Mouse (Mus musculus) liver, embryonic 16.5 days (tissue): ENCODE measurements around the gene Arhgap23. TPM values are rescaled to one million over a fixed set of nuclear protein-coding genes. Genes with fewer than 3 reads are reported as not detected.

Experiments
- ATAC-seq: fragments of 200-750 bp; cut with Nextera tagmentation; 2 replicates; pipeline ENCODE4 v1.8.0; 2017; ENCODE audit warnings: low read depth, mild to moderate bottlenecking, moderate number of reproducible peaks, moderate library complexity
- H3K27ac ChIP-seq: fragments of 300-500 bp; sonication (generic); 2 replicates; pipeline ENCODE4 v1.5.1; 2014; ENCODE audit warnings: mild to moderate bottlenecking, low read length
- H3K27me3 ChIP-seq: fragments of 300-500 bp; sonication (generic); 2 replicates; pipeline ENCODE4 v1.6.1; 2014; ENCODE audit warnings: low read depth, low read length, mixed read lengths; ENCODE audit not compliant: control insufficient read depth, insufficient read depth
- H3K36me3 ChIP-seq: fragments of 300-500 bp; sonication (generic); 2 replicates; pipeline ENCODE4 v1.6.1; 2014; ENCODE audit warnings: mild to moderate bottlenecking; ENCODE audit not compliant: control insufficient read depth, insufficient read depth
- H3K4me1 ChIP-seq: fragments of 300-500 bp; sonication (generic); 2 replicates; pipeline ENCODE4 v1.6.1; 2014; ENCODE audit warnings: low read depth, low read length, mixed read lengths; ENCODE audit not compliant: control insufficient read depth
- H3K4me2 ChIP-seq: fragments of 300-500 bp; sonication (generic); 2 replicates; pipeline ENCODE4 v1.6.1; 2014; ENCODE audit warnings: low read depth, low read length, mixed read lengths
- H3K4me3 ChIP-seq: fragments of 300-500 bp; sonication (generic); 2 replicates; pipeline ENCODE4 v1.5.1; 2014; ENCODE audit warnings: low read depth, mild to moderate bottlenecking, low read length
- H3K9ac ChIP-seq: fragments of 300-500 bp; sonication (generic); 2 replicates; pipeline ENCODE4 v1.6.1; 2014; ENCODE audit warnings: low read depth, low read length
- H3K9me3 ChIP-seq: fragments of 300-500 bp; sonication (generic); replicated peaks from 2 replicates; pipeline ENCODE4 v1.6.1; 2016; ENCODE audit warnings: low read length; ENCODE audit not compliant: control insufficient read depth
- WGBS: fragments of 180-500 bp; shearing (Covaris S2); extraction: QIAGEN DNeasy Blood & Tissue Kit; methylation state at CpG from one replicate; pipeline ENCODE4 v1.1.7; 2014; ENCODE audit not compliant: insufficient replicate concordance; 5-methylcytosine and 5-hydroxymethylcytosine counted together
- polyA plus RNA-seq: library from polyadenylated mRNA; unstranded; fragments of >200 nt; fragmentation: Nextera tagmentation; extraction: Ambion mirVana; gene quantifications from 2 replicates; pipeline ENCODE4 v1.2.1, GENCODE M21; 2015

Arhgap23 gene
- polyA plus RNA-seq, 1 experiment from 2014 or later, result 5.4 TPM

DNA sequence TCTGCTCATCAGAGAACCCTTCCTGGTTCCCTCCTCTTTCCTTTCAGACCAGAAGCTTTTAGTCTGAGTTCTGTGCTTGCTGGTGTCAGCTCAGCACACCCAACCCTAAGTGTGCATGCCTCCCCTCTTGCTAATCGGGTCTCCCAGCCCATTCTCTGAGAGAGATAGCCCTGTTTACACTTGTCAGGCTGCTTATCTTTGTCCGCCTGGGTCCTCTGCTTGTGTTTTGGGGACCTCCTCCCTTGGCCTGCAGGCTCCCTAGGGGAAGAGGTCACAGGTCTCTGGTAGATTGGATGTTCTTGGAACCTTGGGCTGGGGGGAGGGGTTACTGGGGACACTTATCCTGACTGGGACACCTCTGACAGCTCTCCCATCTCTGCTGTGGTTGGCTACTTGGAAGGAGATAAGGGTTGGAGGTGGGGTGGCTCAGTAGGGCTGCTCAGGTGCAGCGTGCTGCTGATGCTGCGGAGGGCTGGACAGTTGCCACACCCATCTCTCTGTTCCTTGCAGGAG, 30.7 kb downstream of the Arhgap23 start:
- Histone ChIP-seq H3K4me2 (peak overlapping the region; percentile 75), H3K9me3 (no peaks in the 10 kb centered on the region), H3K4me1 (peaks cover 92% of the 10 kb centered on the region), H3K36me3 (peaks cover 46% of the 10 kb centered on the region), H3K4me3 (peak overlapping the region; percentile 46), H3K9ac (peak overlapping the region; percentile 95), H3K27ac (peak overlapping the region; percentile 96), H3K27me3 (no peaks in the 10 kb centered on the region)
- 20% methylated on average over 4 of the region's 4 CpGs for WGBS
- ATAC-seq, result peak; percentile 83

DNA sequence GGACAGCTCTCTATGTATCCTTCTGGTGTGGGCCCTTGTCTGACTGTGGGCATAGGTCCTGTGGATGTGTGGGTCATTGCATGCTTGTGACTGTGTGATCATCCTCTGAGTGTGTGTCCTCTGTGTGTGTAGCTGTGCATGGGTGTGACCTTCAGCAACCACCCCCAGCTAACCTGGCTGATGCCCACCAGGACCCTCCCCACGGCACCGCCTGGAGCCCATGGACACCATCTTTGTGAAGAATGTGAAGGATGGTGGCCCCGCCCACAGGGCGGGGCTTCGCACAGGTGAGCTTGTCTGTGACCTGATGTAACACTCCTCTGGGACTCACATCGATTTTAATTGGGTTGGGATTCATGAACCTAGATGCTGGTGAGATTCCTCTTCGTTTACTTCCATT, 32.6 kb downstream of the Arhgap23 start:
- ATAC-seq, result no peak
- Histone ChIP-seq H3K27me3 (no peaks in the 10 kb centered on the region), H3K4me1 (peaks cover 76% of the 10 kb centered on the region), H3K4me3 (no peak overlapping the region), H3K9me3 (no peaks in the 10 kb centered on the region), H3K9ac (no peak overlapping the region), H3K27ac (no peak overlapping the region), H3K4me2 (no peak overlapping the region), H3K36me3 (peaks cover 65% of the 10 kb centered on the region)
- 80% methylated on average over 7 of the region's 7 CpGs for WGBS

DNA sequence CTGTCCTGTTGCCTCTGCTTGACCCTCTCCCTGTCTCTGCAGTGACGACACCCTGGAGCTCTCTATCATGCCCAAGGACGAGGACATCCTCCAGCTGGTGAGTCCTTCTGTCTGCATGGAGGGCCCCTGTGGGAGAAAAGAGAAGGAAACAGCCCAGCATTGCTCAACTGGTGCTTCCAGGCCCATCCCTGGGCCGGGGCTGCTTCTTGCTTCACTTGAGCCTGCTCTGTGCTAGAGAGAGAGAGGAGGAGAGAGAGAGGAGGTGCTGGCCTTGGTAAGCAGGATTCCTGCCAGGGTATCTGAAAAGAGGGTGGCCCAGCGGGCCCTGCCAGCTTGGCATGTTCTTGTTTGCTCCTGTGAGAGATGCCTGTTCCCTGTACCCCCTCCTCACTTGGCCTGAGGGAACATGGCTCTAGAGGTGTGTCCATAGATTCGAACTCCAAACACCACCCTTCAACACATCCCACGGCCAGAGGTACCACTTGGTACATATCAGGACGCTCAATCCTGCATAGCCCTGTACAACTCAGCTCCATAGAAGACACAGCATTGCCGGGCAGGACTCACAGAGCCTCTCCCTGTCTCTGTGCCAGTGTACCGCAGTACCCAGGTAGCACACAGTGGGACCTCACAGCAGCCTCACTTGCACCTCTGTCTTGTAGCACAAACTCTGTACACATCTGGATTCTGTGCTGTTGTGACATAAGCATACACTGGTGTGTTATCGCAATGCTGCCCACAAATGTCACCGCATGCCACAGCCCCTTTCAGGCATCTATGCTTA, 33.5 kb downstream of the Arhgap23 start:
- Histone ChIP-seq H3K4me1 (peaks cover 68% of the 10 kb centered on the region), H3K4me3 (no peak overlapping the region), H3K9ac (no peak overlapping the region), H3K9me3 (no peaks in the 10 kb centered on the region), H3K36me3 (peaks cover 73% of the 10 kb centered on the region), H3K4me2 (peak overlapping the region; percentile 14; the same call in 1 of the 2 replicates), H3K27ac (peak overlapping the region; percentile 70), H3K27me3 (no peaks in the 10 kb centered on the region)
- ATAC-seq, result no peak
- 76% methylated on average over 11 of the region's 11 CpGs for WGBS

DNA sequence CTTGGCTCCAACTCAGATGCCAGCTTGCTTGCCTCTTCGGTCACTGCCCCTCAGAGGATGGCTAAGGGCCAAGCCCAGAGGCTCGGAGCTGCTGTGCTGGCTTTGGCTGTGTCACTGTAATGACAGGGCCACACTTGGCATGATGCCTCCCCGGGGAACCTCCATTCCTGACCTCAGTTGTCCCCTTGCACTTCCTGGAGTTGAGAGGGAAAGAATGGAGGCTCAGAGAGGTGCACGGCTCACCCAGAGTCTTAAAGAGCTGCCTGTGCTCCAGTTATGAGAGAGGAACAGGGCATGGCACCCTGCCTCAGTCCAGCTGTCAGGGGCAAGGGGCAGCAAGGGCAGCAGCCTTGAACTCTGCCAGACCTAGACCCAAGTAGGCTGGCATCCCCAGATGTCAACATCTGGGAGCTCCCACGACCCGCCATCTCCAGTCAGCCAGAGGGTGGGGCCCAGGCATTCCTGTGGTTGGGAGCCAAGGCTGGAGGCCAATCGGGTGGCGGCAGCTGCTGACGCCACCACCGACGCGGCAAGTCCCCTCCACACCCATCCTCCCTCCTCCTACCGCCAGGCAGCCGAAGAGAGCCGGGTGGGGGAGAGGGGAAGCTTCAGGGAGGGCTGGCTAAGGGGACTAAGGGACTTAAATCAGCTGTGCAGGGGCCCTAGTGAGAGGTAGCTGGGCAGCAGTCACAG, 34.4 kb downstream of the Arhgap23 start:
- no peaks in the 10 kb centered on the region for H3K27me3 ChIP-seq
- H3K9ac ChIP-seq, result peak overlapping the region; percentile 35; the same call in 1 of the 2 replicates
- H3K36me3 ChIP-seq, result peaks cover 72% of the 10 kb centered on the region
- peak overlapping the region; percentile 70 for H3K27ac ChIP-seq
- ATAC-seq, result no peak
- H3K4me3 ChIP-seq, result peak overlapping the region; percentile 30
- no peaks in the 10 kb centered on the region for H3K9me3 ChIP-seq
- 36% methylated on average over 15 of the region's 15 CpGs for WGBS
- H3K4me1 ChIP-seq, result peaks cover 59% of the 10 kb centered on the region
- H3K4me2 ChIP-seq, result peak overlapping the region; percentile 14; the same call in 1 of the 2 replicates

DNA sequence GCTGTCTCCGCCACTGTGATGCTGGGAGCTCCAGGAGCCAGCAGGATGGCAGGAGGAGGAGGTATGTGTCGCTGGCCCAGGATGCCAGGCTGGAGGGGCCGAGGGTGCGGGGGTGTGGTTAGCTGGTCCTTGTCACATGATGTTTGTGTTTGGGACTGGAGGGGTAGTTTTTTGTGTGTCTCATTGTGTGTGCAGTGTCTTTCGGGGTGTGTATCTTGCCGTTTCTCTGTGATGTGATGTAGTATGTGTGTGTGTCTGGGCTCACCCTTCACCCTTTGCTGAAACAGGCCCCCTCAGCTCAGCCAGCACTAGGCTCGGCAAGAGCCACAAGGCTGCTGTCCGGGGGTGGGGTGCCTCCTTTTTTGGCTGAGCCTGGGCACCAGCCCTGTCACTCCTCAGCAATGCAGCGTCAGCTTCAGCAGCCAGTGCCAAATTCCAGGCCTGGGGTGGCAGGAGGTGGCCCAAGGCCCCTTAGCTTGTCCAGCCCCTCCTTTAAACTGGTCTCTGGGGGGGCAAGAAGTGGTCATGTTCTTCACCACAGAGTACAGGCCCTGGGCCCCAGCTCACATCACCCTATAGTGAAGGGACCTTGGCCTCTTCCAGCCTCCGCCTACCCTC, 35.1 kb downstream of the Arhgap23 start:
- no peaks in the 10 kb centered on the region for H3K27me3 ChIP-seq
- WGBS, result 70% methylated on average over 10 of the region's 10 CpGs
- H3K36me3 ChIP-seq, result peaks cover 67% of the 10 kb centered on the region
- peak overlapping the region; percentile 35; the same call in 1 of the 2 replicates for H3K9ac ChIP-seq
- no peak for ATAC-seq
- H3K9me3 ChIP-seq, result no peaks in the 10 kb centered on the region
- peak overlapping the region; percentile 30 for H3K4me3 ChIP-seq
- peaks cover 52% of the 10 kb centered on the region for H3K4me1 ChIP-seq
- H3K27ac ChIP-seq, result no peak overlapping the region
- H3K4me2 ChIP-seq, result peak overlapping the region; percentile 14; the same call in 1 of the 2 replicates

DNA sequence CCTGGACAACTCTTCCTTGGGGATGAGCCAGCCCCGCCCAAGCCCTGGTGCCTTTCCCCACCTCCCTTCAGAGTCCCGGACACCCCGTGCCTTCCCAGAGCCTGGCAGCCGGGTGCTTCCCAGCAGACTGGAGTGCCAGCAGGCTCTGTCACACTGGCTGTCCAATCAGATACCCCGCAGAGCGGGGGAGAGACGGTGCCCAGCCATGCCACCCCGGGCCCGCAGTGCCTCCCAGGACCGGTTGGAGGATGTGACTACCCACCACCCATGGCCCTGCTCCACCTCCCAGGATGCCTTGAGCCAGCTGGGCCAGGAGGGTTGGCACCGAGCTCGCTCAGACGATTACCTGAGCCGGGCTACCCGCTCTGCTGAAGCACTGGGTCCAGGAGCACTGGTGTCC, 36.3 kb downstream of the Arhgap23 start:
- H3K9me3 ChIP-seq, result no peaks in the 10 kb centered on the region
- ATAC-seq, result no peak
- 94% methylated on average over 15 of the region's 15 CpGs for WGBS
- no peaks in the 10 kb centered on the region for H3K27me3 ChIP-seq
- no peak overlapping the region for H3K4me3 ChIP-seq
- no peak overlapping the region for H3K4me2 ChIP-seq
- H3K36me3 ChIP-seq, result peaks cover 78% of the 10 kb centered on the region
- no peak overlapping the region for H3K9ac ChIP-seq
- peaks cover 40% of the 10 kb centered on the region for H3K4me1 ChIP-seq
- H3K27ac ChIP-seq, result no peak overlapping the region

DNA sequence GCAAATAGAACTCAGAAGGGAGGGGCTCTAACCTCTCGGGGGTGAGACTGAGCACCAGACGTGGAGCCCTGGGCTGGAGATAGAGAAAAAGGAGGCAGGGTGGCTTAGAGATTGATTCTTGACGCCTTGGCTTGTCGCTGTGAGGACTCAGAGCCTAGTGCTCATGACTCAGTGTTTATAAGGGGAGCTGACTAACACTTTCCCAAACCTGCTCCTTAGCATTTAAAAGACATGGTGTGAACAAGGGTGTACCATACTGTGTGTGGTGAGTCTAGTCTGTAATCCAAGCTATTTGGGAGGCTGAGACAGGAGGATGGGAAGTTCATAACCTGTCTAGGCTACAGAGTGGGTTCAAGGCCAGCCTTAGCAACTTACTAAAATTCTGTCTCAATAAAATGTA, 41.8 kb downstream of the Arhgap23 start:
- no peak for ATAC-seq
- no peak overlapping the region for H3K27ac ChIP-seq
- no peaks in the 10 kb centered on the region for H3K27me3 ChIP-seq
- no peak overlapping the region for H3K4me3 ChIP-seq
- H3K4me2 ChIP-seq, result no peak overlapping the region
- 82% methylated on average over 4 of the region's 4 CpGs for WGBS
- H3K9me3 ChIP-seq, result no peaks in the 10 kb centered on the region
- H3K4me1 ChIP-seq, result no peaks in the 10 kb centered on the region
- peaks cover 90% of the 10 kb centered on the region for H3K36me3 ChIP-seq
- no peak overlapping the region for H3K9ac ChIP-seq

DNA sequence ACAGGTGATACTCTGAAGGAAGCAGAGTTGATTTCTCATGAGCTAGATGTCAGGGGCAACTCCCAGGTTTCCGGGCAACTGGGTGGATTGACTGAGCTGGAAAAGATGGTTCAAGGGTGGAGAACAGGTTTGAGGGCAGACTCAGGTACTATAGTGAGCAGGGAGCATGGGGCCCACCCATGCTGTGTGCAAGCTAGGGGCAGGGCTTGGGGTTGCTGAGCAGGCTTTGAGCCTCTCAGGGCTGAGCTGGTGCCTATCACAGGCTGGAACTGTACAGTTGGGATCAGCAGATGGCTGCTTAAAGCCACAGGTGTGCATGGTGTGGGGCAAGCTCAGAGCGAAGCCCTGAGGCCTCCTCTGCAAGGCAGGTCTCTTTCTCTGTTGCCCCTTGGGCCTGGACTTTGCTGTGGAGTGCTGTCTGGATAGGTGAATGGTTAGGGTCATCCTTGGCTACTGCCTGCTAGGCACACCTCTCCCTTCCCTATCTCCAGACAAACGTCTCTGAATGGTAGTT, 46.0 kb downstream of the Arhgap23 start:
- Histone ChIP-seq H3K4me3 (no peak overlapping the region), H3K9me3 (no peaks in the 10 kb centered on the region), H3K9ac (no peak overlapping the region), H3K27ac (no peak overlapping the region), H3K4me2 (no peak overlapping the region), H3K4me1 (no peaks in the 10 kb centered on the region), H3K27me3 (no peaks in the 10 kb centered on the region), H3K36me3 (peaks cover 97% of the 10 kb centered on the region)
- ATAC-seq, result no peak
- 82% methylated on average over 3 of the region's 3 CpGs for WGBS
